Mouse (Mus musculus) ovary, postnatal 36 days (tissue): ENCODE measurements at regions not wholly inside any gene's neighbourhood (a gene's known extent, or its start where the extent isn't known, plus 50 kb on each side); places are given as distances from the start of the nearest gene placed in this dataset.
A peak's percentile ranks its signal among the peaks of the same experiment; 100 is the strongest.

Source experiments
- DNase-seq: peaks from one replicate; pipeline ENCODE4 v3.0.0; 2022; ENCODE audit warnings: low spot score, mixed read lengths

DNA sequence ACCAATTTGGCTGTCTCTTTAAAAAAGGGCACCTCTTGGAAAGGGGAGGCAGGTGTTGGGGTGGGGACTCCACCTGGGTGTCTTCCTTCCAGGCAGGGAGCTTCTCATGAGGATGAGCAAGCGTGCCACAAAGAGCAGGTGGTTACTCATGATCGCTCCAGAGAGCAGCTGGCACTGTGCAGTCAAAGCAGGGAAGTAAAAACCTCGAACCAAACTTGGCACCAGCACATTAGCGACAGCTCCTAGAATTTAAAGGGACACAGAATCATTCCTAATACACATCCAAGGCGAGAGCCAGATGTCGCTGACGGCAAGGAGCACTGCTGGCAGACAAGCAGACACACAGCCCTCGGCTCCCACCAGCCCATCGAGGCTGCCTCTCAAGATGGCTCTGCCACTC lies 70.4 kb downstream of the Irx5 start:
- DNase-seq, result no peak

- DNase-seq, result no peak
Observed at GRCm38 (mm10) chr8:92437075-92437663, 79.7 kb downstream of the Irx5 start.

DNA sequence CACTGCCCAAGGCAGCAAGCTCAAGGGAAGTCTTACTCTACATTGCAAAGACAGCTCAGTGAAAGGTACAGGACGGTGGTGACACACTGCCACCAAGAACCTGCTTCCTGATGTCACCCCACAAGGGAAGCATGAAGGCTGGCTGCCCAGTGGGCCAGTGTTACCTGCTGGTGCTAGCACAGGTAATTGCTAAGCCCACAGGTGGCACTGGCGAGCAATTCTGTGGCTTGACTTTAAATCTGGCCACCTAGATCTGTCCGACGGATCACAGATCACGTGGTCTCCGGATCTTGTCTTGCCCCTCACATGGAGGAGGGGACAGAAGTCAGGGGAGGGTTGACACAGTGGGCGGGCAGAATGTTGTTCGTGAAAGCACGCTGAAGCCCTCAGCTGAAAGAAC lies 80.9 kb downstream of the Irx5 start:
- no peak for DNase-seq

GRCm38 (mm10) chr8:92439713-92440436 lies 82.5 kb downstream of the Irx5 start:
- no peak for DNase-seq

DNA sequence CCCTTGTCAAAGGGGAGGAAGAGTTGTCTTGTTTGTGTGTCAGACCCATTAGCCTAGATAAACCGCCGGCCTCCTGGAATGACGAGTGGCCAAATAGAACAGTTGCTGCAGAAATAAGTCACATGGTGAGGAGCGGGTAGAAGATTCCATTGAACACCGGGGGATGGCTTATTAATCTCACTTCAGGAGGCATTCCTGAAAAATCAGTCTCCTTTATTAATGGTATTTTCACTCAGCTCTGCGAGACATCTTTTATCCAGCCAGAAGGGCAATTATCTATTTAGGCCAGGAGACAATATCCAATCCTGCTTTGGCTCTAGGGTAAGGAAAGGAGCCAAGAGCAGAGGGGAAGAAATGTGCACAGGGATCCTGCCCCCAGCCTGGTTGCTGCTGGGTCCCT lies 84.7 kb downstream of the Irx5 start:
- DNase-seq, result no peak

- no peak for DNase-seq
Observed at GRCm38 (mm10) chr8:92459291-92459690, 101.9 kb downstream of the Irx5 start.

DNA sequence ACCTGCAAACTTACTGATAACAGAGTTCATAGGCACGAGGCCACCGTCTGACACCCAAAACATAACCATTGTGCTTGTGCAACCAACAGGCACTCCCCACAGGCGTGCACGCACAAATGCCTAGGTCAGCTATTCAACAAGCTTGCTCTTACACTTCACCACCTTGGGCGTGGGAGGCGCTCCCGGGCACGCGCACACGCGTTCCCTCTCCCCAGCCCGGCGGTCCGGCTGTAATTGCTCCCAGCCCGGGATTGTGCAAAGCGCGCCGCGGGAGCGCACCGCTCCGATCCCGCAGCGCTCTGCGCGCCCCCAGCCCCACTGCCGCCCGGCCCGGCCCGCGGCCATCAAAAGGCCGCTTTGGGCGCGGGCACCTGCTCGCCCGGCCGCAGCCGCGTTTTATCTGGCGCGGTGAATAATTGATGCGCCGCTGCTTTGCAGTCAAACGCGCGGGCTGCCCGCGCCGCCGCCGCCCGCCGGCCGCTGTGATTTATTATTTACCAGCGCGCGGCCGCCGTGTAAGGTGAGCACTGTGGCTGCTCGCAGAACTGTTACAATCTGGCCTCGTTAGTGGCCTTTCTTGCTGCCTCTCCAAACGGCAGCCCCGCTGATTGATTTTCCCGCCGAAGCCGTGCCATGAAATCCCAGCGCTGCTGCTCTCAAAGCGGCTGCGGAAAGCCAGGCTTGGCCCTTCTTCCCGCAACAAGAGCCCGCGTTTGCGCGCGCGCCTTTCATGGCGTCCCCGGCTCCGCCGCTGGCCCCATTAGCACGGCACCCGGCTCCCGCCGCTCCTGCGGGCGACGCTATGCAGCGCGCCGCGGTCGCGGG lies 102.9 kb downstream of the Irx5 start:
- no peak for DNase-seq

DNA sequence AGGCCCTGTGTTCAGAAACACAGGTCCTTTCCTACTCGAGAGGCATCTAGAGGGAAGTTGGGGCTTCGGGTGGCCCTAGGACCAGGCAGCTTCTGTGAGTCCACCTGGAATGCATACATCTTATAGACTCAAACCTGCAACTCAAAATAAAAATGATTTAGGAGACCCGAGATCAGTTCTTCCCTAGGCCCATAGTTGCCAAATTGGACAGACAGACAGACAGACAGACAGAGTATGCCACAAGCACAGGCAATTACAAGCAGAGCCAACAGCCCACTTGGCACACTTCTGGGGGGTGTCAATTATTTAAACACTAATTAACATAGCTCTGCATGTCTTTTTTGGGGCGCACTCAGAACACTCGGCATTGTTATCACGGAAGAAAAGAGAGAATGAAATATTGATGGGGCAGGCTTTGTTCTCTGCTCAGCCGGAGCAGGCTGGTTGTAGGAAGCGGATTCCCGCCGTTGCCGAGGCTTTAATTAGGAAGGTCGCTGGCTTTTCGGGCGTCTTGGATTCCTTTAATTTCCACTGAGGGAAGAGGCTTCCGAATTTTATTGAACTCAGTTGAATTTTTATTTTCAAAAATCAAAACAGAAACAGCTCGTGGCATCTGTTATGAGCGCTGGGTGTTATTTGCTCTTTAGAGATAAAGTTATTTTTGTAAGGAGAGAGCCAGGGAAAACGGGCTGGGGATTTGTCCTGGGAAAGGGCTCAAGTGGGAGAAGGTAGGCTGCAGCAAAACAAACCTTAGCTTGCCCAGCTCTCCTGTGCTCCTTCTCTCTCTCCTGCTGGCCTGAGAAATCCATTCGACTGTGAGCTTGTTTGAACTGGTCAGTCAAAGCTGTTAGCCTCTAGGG lies 111.9 kb downstream of the Irx5 start:
- DNase-seq, result no peak

GRCm38 (mm10) chr8:92472257-92472656 lies 114.8 kb downstream of the Irx5 start:
- no peak for DNase-seq

DNA sequence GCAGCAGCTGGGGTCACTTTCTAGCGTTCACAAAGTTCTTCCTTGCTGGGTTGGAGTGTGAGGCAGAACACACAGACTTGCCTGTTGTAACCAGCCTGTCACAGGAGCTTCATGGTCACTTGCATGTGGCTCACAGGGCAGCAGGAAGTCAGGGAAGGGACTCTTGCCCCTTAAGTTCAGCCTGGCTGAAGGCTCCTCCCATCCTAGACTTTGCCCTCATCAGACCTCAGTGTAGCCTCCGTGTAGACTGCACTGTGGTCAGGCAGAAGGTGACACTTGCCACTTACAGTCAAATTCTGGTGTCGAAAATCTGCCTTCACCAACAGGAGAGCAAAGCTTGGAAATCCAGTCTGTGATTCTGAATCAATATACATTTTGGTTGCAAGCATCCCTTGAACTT lies 115.4 kb downstream of the Irx5 start:
- DNase-seq, result no peak

DNA sequence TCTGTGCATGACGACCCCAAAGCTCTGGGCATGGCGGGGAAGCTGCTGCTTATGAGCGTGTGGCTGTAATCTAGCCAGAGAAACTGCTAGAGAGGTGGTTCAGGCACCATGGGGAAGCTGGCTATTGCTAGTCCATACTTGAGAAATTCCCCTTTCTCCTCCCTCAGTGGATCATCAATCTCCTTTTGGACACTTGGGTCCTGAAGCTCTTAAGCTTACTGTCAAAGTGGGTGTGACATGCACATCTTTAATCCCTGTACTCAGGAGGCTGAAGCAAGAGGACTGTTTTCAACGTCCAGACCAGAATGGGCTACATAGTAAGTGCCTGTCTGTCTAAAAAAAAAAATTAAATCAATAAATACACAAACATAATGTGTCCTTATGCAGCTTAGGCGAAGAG lies 125.0 kb downstream of the Irx5 start:
- DNase-seq, result no peak

- no peak for DNase-seq
Observed at GRCm38 (mm10) chr8:92483055-92483765, 125.8 kb downstream of the Irx5 start.

DNA sequence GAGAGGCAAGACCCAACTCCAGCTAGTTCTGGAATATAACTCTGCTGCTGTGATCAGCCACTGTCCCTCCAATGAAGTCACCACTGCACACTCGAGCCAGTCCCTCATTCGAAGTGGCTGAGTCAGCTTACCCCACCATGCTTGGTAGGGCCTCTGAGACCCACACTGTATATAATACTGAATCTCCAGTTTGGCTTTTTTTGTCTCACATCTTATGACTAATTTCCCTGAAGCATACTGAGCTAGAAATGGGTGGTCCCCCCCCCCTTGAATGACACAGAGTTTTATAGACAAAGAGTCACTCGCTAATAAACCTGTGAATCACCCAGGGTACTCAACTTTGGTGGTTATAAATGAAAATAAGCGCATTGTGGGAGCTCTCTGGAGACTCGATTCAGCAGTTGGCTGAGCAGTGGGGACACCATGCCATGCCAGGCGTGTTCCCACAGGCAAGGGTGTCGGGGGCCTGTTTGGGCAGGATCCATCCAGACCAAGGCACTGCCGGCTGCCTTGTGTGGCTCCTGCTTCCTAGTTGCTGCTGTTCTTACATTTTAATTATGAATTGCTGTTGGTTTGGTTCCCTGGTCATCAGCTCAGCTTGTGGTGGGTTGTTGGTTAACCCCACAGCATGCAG lies 131.2 kb downstream of the Irx5 start:
- DNase-seq, result no peak

- DNase-seq, result no peak
Observed at GRCm38 (mm10) chr8:92491533-92491932, 134.1 kb downstream of the Irx5 start.

GRCm38 (mm10) chr8:92493403-92493802 lies 136.0 kb downstream of the Irx5 start:
- DNase-seq, result no peak

DNA sequence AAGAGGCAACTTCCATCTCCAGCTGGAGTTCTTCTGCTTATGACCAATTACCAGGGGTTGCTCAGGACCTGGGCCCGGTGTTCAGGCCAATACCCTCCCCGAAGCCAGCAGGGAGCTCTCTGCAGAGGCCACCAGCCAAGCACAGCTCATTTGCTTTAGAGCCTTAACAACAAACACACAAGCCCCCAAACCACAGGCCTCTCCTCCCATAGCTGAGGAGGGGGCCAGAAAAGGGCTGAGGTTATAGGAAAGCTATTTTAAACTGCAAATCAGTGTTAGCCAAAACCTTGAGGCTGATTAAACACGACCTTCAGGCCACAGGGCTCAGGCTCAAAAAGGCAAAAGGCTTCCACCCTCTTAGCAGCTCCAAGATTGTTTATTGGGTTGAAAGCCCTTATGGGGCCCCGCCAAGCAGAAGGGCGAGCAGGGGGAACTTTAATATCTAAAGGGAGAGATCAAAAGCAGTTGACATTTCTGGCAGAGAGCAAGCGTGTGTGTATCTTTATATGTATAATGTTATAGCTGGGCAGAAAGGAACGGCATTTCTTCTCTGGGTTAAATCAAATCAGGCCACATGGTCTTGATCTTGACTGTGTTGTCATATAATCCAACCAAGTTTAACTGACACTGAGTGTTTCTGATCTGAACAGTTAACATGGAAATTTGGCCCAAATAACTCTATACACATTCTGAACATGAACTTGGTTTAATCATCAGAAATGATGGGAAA lies 148.3 kb downstream of the Irx5 start:
- no peak for DNase-seq

- peak; percentile 18 for DNase-seq
Observed at GRCm38 (mm10) chr8:92506436-92506835, 149.0 kb downstream of the Irx5 start.

DNA sequence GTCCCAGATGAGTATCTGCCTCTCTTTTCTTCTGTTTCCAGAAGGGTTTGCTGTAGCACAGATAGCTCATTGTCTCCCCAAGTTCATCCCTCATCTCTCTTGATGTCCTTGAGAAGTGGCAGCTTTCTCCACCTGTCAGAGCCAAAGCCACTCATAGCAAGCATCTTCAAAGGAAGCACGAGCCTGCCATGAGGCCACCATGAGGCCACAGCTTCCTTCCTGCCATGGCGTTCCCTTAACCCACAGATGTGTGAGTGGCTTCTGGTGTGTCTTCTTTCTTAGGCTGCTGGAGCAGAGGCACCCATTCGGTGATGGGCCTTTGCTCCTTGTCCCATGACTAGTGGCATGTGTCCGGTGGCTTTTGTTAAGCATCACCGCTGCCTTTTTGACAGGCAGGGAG lies 149.5 kb downstream of the Irx5 start:
- DNase-seq, result no peak

DNA sequence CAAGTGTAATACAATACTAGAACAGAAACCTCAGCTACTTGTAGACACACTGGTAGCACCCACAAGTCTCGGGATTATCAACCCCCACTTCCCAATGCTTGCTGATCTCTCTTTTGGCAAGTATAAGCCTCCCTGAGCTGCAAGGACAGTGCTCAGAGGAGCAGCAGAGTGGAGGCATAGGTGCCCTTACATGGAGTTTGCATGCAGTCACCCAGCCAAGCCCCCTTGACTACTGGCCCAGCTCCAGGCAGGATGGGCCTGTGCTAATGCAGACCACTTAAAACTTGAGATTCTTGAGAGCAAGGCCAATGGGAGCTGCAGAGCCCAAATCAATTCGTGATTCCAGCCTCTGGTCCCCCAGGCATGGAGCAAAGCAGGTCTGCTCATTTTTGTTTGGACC lies 158.0 kb downstream of the Irx5 start:
- DNase-seq, result no peak

GRCm38 (mm10) chr8:92518031-92518430 lies 156.1 kb upstream of the Irx6 start:
- no peak for DNase-seq
